Mouse (Mus musculus) heart, postnatal 14 days (tissue): ENCODE measurements around the gene Zfp84. TPM values are rescaled to one million over a fixed set of nuclear protein-coding genes. Genes with fewer than 3 reads are reported as not detected.
A peak's percentile ranks its signal among the peaks of the same experiment; 100 is the strongest.
"Not testable (repeated sequence)": the region's sequence is repeated elsewhere in the genome, so short reads cannot be mapped to it uniquely, and the experiment has no call there.

Experiments used
- DNase-seq, 2 experiments: peaks; one replicate each; pipeline ENCODE4 v3.0.0; 2021 to 2022
- intact Hi-C: fragments of 180-260 bp; cut with DNase I; formaldehyde crosslinking; loops from one replicate; pipeline ENCODE4 v1.15.1; 2025
- long read RNA-seq, 2 experiments: library from polyadenylated mRNA; stranded (forward); transcript quantifications; one replicate each; pipeline ENCODE4 v2.0.0; 2021
- total RNA-seq, 2 experiments: library from RNA; stranded (reverse); gene quantifications; 2 replicates each; pipeline ENCODE4 v1.2.3; 2021

Gene Zfp84
- total RNA-seq: 10 to 100 TPM; 12.7 to 14.4 TPM
- long read RNA-seq, experiment 1, full-length matches to known transcripts: 8 of 8 reads
- long read RNA-seq, experiment 1, partial matches to known transcripts: 0 of 8 reads
- long read RNA-seq, experiment 1, other reads (novel, unspliced or antisense): 0 of 8 reads
- long read RNA-seq, experiment 2, full-length matches to known transcripts: 8 of 10 reads
- long read RNA-seq, experiment 2, partial matches to known transcripts: 0 of 10 reads
- long read RNA-seq, experiment 2, other reads (novel, unspliced or antisense): 2 of 10 reads

DNA sequence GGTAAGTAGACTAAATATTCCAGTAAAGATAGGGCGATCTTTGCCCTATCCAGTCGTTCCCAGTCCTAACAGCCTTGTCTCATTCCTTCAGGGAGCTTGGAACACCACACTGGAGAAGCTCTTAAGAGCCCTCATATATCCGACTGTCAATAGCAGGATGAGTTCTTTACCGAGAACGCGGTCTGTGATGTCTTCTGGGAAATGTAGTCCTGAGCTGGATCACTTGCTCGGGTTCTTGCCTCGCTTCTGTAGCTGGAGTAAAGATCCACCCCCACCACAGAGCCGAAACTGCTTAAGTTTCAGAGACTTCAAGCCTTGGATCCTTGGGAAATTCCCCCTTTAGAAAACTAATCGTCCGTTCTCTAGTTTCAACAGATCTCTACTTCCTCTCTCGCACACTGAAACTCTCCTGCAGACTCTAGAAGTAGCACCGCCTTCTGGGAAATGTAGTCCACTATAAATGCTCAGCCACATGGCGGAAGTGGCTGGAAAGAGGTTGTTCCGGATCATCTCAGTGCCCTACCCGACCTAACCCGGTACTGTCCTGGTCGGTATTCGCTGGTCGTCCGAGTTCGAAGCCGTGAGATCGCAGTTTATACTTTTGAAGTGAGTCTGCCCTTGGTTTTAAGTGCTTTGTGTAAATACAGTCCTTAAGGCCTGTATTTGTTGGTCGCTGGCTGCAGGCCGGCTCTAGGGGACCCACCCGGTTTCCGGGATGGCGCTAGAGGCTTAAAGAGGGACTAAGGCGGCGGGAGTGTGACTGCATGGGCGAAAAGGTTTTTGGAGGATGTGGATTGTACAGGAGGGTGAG, at the start of gene Zfp84:
TSS of gene Zfp84 (plus strand) at position 463 of the 811 bp plus-strand sequence.
- intact Hi-C loops: loop anchor here (2.0 to 5.0 kb wide), 2 partner anchors 51 to 144 kb away; no protein-coding TSS in a partner anchor
- peak; percentile 78 to 85 for DNase-seq

DNA sequence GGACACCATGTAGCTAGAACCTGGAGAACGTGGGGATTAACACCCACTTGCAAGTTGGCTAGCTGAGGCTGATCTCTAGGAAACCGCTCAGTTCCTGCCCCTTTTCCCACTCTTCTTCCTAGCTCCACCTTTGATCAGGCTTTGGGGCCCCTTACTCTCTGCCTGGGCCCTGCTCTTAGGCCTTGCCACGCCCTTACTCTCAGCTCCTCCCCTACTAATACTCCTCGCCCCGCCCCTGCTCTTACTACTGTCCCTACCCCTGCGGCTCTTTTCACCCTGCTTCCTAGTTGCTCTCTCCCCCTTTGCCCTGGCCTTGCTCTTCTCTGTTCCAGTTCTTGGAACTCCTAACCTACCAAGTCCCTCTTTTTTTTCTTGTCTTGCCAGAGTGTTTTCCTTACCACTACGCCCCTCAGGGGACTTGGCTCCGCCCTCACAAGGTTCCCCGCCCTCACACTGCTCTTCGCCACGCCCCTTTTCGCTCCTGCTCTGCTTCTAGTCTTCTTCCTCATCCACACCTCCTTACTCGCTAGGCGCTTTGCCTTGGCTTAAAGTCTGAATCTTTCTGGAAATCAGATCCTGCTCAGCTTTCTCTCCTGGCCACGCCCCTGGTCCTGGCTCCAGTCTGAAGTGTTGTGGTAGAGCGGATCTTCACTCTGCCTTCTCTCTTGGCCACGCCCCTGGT, 42.8 kb upstream of the Zfp84 start:
- DNase-seq, intact Hi-C loops: not testable (repeated sequence)

DNA sequence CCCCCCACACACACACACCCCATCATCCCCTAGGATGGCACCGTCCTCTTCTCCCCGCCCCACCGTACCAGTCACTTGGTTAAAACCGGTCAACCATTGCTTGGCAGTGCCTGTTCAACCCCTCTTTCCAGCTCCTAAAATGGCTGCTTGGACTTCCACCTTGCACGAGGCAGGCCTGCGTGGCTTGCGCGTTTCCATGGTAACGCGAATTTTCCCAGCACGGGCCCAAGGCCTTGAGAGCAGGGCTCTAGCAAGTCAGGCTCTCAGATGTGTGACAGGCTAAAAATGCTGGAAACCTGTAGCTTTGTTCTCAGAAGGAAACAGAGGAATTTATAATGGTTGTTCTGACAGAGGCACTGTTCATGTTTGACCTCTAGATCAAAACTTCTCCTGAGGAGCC, 41.5 kb upstream of the Zfp84 start, which contains the start of gene Catsperg2:
TSS of gene Catsperg2 (minus strand) at position 173 of the 400 bp plus-strand sequence.
- intact Hi-C loops, DNase-seq: not testable (repeated sequence)

DNA sequence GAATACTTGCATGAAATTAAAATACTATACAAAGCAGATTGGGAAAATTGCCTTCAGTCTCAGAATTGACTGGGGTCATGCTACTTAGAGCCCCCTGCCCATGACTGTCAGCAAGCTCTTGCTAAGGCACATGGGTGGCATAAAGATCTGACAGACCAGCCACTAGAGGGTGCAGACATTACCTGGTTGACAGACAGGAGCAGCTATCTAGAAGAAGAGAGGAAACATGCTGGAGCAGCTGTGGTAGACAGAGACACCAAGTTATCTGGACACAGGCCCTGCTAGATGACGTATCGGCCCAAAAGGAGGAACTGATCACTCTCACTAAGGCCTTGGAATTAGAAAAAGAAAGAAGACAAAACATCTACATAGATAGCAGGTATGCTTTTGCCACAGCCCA, 40.3 kb upstream of the Zfp84 start:
- no peak for DNase-seq
- intact Hi-C loops: no loop called here

DNA sequence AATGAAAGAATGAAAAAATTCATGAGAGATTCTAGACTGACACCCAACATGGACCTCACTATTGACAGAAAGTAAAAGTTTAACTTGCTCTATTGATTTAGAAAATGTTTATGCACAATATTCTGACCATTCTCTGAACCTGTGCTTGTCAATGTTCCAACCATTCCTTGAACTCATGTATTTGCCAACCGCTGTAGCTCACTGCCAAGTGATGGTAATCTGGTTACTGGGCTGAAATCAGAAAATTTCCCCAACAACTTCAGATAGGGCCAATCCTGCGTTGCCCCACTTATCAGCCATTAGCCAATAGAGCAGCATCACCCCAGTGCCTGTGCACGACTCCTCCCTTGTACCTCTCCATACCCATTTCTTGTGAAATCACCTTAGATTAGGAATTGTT, 26.1 kb upstream of the Zfp84 start:
- intact Hi-C loops: no loop called here
- DNase-seq: no peak

DNA sequence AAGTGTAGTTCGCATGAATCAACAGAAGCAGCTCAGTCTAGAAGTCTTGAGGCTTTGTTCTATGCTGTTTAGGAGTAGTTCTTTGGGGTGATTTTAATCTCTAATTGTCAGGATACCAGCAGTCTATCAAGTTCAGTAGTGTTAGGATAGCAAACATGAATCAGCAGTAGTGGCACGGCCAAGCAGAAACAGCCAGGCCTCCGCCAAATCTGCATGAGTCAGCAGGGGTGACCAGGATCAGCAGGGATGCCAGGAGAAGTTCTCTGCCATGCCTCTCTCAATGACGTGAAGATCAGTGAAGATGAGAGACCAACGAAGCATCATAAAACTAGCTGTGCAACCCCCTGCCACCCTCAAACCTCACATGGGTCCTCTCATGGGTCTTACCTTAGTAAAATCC, 7.9 kb upstream of the Zfp84 start:
- no peak for DNase-seq
- intact Hi-C loops: no loop called here

DNA sequence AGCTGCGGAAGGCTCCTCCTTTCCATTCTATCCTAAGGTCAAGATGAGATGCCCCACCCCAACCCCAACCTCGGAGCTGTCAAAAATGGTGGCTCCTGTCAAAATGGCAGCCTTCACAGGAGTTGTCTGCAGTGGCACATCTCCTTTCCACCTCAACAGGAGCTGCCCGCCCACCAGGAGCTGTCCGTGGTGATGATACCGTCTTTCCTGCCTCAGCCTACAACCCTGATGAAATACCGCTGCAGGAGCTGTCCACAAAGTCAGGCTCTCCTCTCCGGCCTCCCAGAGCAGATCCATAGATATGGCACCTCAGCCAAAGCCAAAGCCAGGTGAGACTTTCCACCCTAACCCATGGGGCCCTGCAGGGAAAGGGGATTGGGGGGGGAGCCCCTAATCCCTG, 3.6 kb upstream of the Zfp84 start:
- intact Hi-C loops: loop anchor here (5.0 kb wide), 1 partner anchor 148 kb away; no protein-coding TSS in a partner anchor
- DNase-seq: no peak

DNA sequence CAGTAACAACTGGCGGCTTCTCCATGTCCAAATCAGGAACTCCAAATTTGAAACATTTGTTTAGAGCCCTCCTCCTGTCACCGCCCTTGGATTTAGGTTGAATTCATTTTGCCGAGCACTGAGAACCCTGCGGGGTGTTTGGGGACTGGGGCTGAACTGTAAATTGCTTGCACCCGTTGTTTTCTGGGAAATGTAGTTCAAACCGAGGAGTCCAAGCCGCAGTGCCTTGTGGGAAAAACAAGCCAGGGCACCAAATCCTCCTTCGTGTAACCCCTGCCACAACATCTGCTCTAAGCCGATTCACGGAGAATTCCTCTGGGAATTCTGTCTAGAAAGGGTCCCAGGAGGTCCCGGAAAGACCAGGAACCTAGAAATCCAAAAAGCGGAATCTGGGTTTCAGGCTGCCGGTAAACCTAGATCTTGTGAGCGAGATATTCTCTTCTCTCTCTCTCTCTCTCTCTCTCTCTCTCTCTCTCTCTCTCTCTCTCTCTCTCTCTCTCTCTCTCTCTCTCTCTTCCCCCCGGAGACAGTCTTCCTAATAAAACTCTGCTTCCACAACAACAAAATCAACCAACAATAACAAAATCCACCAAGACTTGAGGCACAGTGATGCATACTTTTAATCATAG, 1.2 kb upstream of the Zfp84 start:
- peak; percentile 77 to 83 for DNase-seq
- intact Hi-C loops: loop anchor here (5.0 kb wide), 1 partner anchor 145 kb away; no protein-coding TSS in a partner anchor

DNA sequence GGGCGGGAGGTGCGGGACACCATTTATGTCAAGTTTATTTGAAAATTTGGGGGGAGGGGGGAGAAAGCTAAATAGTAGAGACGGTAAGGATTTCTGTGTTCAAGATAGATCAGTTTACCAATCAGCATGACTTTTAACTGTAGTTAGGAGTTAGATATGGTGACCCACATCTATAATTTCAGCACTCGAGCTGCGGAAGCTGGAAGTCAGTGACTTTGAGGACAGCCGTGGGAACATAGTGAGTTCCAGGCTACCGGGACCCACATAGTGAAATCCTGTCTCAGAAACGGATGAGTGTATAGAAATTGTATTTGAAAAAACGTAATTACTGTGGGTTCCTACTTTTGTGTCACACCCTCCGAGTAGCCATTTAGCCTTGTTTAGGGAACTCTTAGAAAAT, 628 bp downstream of the Zfp84 start:
- intact Hi-C loops: loop anchor here (2.0 to 5.0 kb wide), 2 partner anchors 50 to 143 kb away; no protein-coding TSS in a partner anchor
- no peak for DNase-seq

DNA sequence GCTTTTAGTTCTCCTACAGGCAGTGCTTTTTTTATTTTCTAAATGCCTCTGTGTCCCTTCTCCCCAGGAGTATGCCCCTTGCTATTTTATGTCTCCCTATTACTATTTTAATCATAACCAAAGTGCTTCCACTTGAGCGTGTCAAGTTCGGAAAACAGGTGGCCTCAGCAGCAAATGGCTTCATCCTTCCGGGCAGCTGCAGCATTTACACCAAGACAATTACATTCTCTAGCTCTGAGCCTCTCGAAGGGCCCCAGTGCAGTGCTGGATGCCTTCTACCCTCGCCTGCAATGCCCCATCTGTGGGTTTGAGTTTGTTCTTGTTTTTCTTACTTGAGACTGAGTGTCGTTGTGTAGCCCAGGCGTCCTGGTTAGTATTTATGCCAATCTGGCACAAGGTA, 5.2 kb downstream of the Zfp84 start:
- intact Hi-C loops: no loop called here

DNA sequence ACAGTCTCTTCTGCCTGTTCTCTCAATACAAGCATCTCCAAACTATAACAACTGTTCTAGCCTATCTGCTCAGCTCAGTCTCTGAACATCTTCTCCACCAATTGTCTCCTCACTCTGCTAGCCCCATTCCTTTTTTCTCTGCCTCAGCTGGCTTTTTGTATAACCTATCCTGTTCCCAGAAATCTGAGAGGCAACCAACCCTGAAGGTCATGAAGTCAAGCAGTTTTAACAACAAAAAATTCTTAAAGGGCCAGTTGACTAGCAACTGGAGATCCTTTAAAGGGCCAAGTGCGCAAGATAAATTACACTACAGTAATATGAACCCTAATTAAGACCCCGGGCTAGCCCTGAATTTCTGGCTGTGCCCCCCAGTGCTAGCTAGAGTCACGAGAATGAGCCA, 6.0 kb downstream of the Zfp84 start:
- intact Hi-C loops: no loop called here
- DNase-seq: no peak

More for the DNA sequence above, 5.2 kb downstream of the Zfp84 start:
- no peak for DNase-seq

DNA sequence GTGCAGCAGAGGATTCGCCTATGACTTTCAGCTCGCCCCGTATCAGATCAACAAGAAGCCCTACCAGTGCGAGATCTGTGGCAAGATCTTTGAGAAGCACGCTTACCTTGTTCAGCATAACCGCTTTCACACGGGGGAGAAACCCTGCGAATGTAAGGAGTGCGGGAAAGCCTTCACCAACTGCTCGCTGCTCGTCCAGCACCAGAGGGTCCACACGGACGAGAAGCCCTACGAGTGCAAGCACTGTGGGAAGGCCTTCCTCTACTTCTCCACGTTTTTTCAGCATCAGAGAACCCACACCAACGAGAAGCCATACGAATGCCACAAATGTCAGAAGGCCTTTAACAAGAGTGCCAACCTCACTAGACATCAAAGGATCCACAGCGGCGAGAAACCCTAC, 8.2 kb downstream of the Zfp84 start:
- no peak for DNase-seq
- intact Hi-C loops: no loop called here

DNA sequence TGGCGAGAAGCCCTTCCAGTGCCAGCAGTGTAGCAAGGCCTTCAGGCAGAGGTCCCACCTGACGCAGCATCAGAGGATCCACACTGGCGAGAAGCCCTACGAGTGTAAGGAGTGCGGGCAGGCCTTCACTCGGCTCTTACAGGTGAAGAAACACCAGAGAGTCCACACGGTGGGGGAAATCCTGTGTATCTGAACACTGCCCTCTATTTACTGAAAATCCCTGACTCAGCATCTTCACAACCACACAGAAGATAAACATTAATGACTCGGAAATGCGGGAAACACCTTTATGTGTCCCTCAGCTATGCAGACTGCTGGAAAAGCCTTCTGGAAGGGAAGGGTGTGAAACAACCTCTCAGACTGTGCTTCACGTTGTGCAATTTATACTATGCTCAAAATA, 9.0 kb downstream of the Zfp84 start:
- DNase-seq: no peak
- intact Hi-C loops: no loop called here

DNA sequence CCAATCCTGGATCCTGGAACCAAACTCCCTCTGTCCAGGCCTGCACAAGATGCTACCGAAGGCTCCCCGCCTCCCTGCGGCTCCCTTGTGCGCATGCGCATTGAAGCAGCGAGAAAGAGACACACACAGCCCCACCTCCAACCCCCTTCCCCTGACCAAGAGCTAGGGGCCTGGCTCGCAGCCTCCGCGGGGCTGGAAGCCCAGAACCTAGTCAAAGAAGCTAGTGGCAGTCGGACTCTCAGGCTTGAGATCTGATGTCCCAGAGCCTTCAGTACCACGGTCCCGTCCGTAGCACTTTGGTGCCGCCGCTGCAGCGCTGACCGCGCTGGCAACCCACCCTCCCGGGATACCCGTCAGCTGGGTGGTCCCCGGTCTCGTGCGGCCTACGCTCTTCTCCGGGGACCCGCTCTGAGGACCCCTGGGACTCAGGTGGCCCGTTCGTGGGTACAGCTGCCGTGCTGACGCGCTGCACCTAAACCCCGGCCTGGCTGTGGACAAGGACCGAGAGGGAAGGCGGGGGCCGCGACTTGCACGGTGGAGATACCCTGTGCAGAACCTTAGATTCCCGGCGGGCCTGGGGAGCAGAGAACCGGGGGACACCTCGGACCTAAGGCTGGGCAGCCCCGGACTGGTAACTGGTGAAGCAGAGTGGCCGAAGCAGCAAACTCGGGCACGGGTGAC, 15.7 kb downstream of the Zfp84 start, which contains the start of gene Zfp30:
TSS of gene Zfp30 (plus strand) at position 128 of the 681 bp plus-strand sequence.
- intact Hi-C loops: no loop called here
- peak; percentile 85 for DNase-seq

DNA sequence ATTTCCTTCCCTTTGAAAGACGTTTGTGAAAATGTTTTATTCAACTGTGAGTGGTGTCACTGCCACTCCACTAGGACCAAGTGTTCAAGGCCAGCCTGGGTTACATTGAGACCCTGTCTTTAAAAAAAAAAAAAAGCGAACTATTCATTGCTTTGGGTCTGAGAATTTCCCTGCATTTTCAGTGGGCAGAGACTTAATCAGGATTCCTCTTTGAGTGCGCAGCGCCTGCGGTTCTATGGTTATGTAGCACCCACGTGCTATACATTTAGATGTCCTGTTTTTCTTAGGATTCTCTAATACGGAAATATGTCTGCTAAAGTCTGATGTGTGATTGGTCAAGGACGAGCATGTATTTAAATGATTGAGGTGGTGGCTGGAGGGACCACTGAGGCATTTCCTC, 16.7 kb downstream of the Zfp84 start:
- intact Hi-C loops: no loop called here
- no peak for DNase-seq

DNA sequence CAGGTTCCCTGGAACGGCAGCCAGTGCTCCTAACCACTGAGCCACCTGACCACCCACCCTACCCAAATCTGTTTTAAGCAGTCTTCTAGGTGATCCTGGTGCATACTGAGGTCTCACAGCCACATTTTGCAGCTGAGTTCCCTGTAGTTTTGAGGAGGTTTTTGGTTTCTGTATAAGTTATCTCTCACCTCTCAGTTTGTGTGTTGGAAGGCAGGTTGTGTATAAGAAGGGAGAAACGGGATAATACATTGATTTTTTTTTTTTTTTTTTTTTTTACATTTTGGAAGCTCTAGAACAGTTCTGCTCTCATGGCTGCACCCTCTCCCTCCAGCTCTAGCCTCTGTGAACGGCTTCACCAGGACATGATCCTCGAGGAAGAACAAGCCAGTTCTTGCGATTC, 17.5 kb downstream of the Zfp84 start:
- DNase-seq: no peak
- intact Hi-C loops: no loop called here

DNA sequence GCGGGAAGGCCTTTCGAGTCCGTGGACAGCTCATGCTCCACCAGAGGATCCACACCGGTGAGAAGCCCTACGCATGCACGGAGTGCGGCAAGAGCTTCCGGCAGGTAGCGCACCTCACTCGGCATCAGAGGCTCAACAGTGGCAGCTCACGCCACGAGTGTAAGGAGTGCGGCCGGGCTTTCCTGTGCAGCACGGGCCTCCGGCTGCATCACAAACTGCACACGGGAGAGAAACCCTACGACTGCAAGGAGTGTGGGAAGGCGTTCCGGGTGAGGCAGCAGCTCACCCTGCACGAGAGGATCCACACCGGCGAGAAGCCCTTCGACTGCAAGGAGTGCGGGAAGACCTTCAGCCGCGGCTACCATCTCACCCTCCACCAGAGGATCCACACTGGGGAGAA, 24.6 kb downstream of the Zfp84 start:
- DNase-seq: no peak
- intact Hi-C loops: no loop called here

DNA sequence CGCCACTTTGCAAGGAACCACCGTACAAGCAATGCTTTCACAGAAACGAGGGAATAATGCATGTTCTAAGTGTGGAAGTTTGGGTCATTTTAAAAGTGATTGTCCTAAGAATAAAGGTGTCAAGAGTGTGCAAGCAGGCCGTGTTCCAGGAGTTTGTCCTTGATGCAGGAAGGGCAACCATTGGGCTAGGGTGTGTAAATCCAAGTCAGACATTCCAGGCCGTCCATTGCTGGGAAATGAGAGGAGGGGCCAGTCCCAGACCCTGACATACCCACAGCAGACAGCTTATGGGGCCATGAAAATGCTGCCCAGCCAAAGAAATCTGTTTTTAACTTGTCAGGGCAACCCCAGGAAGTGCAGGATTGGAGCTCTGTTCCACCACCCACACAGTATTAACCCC, 38.7 kb downstream of the Zfp84 start:
- DNase-seq: no peak
- intact Hi-C loops: no loop called here

DNA sequence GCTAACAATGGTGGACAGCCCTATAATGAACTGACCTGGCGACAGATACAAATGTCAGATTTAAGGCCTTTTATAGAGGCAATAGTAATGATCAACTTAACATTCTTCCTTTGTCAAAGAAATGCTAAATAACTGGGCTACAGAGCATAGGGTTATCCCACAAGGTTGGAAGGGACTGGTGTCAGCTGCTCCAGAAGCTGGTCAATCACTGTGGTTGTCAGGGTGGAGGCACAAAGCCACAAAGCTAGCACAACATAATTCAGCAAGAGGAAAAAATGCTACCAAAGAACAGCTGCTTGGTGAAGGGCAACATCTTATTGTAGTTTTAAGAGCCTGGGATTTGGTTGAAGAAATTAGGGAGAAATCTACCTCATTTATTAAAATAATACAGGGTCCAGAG, 43.9 kb downstream of the Zfp84 start:
- intact Hi-C loops: no loop called here
- no peak for DNase-seq

DNA sequence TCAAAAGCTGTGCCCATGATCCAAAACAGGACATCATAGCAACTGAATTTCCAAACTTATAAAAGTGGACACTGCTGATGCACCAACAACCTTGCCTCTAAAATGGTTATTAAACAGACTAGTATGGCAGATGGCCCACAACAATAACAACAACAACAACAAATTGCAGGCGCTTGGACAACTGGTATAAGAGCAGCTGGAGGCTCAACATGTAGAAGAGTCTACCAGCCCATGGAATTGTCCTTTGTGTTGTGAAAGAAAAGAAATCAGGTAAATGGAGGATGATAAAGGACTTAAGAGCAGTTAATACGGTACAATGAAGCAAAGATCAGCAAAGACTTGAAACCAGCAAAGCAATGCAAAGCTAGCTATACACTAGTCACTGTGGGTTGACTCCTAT, 46.0 kb downstream of the Zfp84 start:
- DNase-seq: no peak
- intact Hi-C loops: no loop called here
